14 mouse cellular contexts compared by ENCODE assay signal in genomic region chr11:118375006-118375405, GRCm38 (mm10). TPM values are rescaled to one million over a fixed set of nuclear protein-coding genes. Genes with fewer than 3 reads are reported as not detected.
A peak's percentile ranks its signal among the peaks of the same experiment; 100 is the strongest.
DNase-seq lines count a peak whose midpoint lies in the region; ATAC-seq and TF ChIP-seq lines count a peak whose summit lies in the region.
"Had no signal": no experiment of that assay in that cellular context is flagged by ENCODE, and none has a peak within 500 bp of the region (broad histone marks: within the 10 kb centered on the region; RNA-seq: fewer than 3 reads in every experiment).

No protein-coding gene starts in this region.

- DNase-seq in heart, adult 2 months = peak in 1 of 2 experiments; percentile 13
- no peak for DNase-seq in heart, postnatal 10 days
- peak; percentile 53 for DNase-seq in left cerebral cortex, postnatal 4 days
- DNase-seq in left cerebral cortex, adult 18-20 months (ENCODE audit: low spot score in 2 of 2) = no peak
- DNase-seq in urinary bladder, postnatal 10 days (ENCODE audit: low spot score) = peak; percentile 7
- DNase-seq in urinary bladder, adult 18-20 months (ENCODE audit: low spot score in 2 of 2) = no peak
- DNase-seq in thymus, adult 2 months = no peak
- DNase-seq: adrenal gland, adult 2 months; thymus, postnatal 25 days had no signal

- no peak for TF ChIP-seq EP300 in heart, adult 2 months (IDR thresholded peaks at IDR 0.05; ENCODE audit: insufficient read depth, low read depth, low read length)

- H3K4me3 ChIP-seq in heart, adult 2 months = no peak overlapping the region
- no peak overlapping the region for H3K4me3 ChIP-seq in thymus, adult 2 months (ENCODE audit: control insufficient read depth, insufficient read depth, low read length)
- H3K4me3 ChIP-seq: forebrain, embryonic 13.5 days; liver, embryonic 15.5 days had no signal

- TF ChIP-seq CTCF in heart, adult 2 months (IDR thresholded peaks at IDR 0.05) = 0 out of 2 replicates have a peak, but pooled peaks have one; percentile 7
- no peak for TF ChIP-seq CTCF in thymus, adult 2 months (IDR thresholded peaks at IDR 0.05; ENCODE audit: borderline replicate concordance, control insufficient read depth, extremely low read depth, insufficient read depth, low read length, poor library complexity)

- no peak overlapping the region for H3K9ac ChIP-seq in heart, adult 2 months (ENCODE audit: low read depth, low read length)
- H3K9ac ChIP-seq: forebrain, embryonic 13.5 days; liver, embryonic 15.5 days had no signal

- intact Hi-C loops in heart, adult 2 months (cut with DNase I) = no loop called here
- intact Hi-C loops in heart, postnatal 10 days (cut with DNase I) = loop anchor here (10.0 kb wide), 1 partner anchor 290 kb away; no protein-coding TSS in a partner anchor
- intact Hi-C loops in left cerebral cortex, postnatal 4 days (cut with DNase I) = loop anchor here (10.0 kb wide), 1 partner anchor 300 kb away; no protein-coding TSS in a partner anchor

- no peaks in the 10 kb centered on the region for H3K27me3 ChIP-seq in heart, adult 2 months (ENCODE audit: control insufficient read depth, insufficient read depth, low read length)
- H3K27me3 ChIP-seq in thymus, adult 2 months (ENCODE audit: control insufficient read depth, insufficient read depth, low read length) = no peaks in the 10 kb centered on the region
- H3K27me3 ChIP-seq: forebrain, embryonic 13.5 days; liver, embryonic 15.5 days; Patski had no signal

- H3K36me3 ChIP-seq in heart, adult 2 months (ENCODE audit: control insufficient read depth, insufficient read depth, low read length) = no peaks in the 10 kb centered on the region
- H3K36me3 ChIP-seq in thymus, adult 2 months (ENCODE audit: control insufficient read depth, insufficient read depth, low read length) = no peaks in the 10 kb centered on the region
- H3K36me3 ChIP-seq: liver, embryonic 15.5 days had no signal

- no peak overlapping the region for H3K27ac ChIP-seq in heart, adult 2 months
- H3K27ac ChIP-seq in thymus, adult 2 months (ENCODE audit: control insufficient read depth, insufficient read depth, low read length) = no peak overlapping the region
- H3K27ac ChIP-seq: forebrain, embryonic 13.5 days; liver, embryonic 15.5 days had no signal

- TF ChIP-seq POLR2A in heart, adult 2 months (IDR thresholded peaks at IDR 0.05; ENCODE audit: insufficient read depth, low read depth, low read length) = no peak
- TF ChIP-seq POLR2A in thymus, adult 2 months (IDR thresholded peaks at IDR 0.05; ENCODE audit: control insufficient read depth, extremely low read depth, insufficient read depth, low read length, poor library complexity) = no peak

- ATAC-seq in CD4-positive, CD25-positive, alpha-beta regulatory T cell, adult 4 months = no peak
- ATAC-seq: forebrain, embryonic 13.5 days; Patski had no signal

- no peaks in the 10 kb centered on the region for H3K79me2 ChIP-seq in heart, adult 2 months (replicated peaks; ENCODE audit: control insufficient read depth, insufficient read depth, low read length)

- peaks cover 1% of the 10 kb centered on the region; the same call in 1 of the 2 replicates for H3K4me1 ChIP-seq in heart, adult 2 months (ENCODE audit: control insufficient read depth, insufficient read depth, low read length)
- H3K4me1 ChIP-seq in thymus, adult 2 months (replicated peaks; ENCODE audit: control insufficient read depth, insufficient read depth, low read length) = no peaks in the 10 kb centered on the region
- H3K4me1 ChIP-seq: liver, embryonic 15.5 days had no signal

RNA-seq across cellular contexts. Expression of gene Timp2, which starts 19.5 kb away (rescaled TPM):
- 100 to 1,000 TPM in 1 of 2 experiments, 10 to 100 TPM in 1; 99.2 to 109 TPM for total RNA-seq in heart, adult 2 months (2021)
- polyA plus RNA-seq in heart, adult 2 months (2012; rRNA removed) = 98.9 and 121 TPM in 2 replicates
- 100 to 1,000 TPM; 199 to 211 TPM for total RNA-seq in heart, postnatal 10 days (2021)
- total RNA-seq in left cerebral cortex, postnatal 4 days (2021) = 100 to 1,000 TPM; 273 to 295 TPM
- 100 to 1,000 TPM; 232 to 261 TPM for total RNA-seq in left cerebral cortex, adult 18-20 months (2021)
- polyA plus RNA-seq in thymus, adult 2 months (2012; rRNA removed) = 72.6 and 78.8 TPM in 2 replicates
- 10 to 100 TPM in 1 of 2 experiments, 1 to 10 TPM in 1; 9.5 to 10.5 TPM for polyA plus RNA-seq in CD4-positive, CD25-positive, alpha-beta regulatory T cell, adult 4 months (2017; shearing (Covaris generic))

RNA-seq across cellular contexts. Expression of gene Lgals3bp, which starts 26.9 kb away (rescaled TPM):
- 10 to 100 TPM; 20.2 to 28.6 TPM for total RNA-seq in heart, adult 2 months (2021)
- polyA plus RNA-seq in heart, adult 2 months (2012; rRNA removed) = 112 and 121 TPM in 2 replicates
- 10 to 100 TPM; 31.3 to 31.7 TPM for total RNA-seq in heart, postnatal 10 days (2021)
- total RNA-seq in left cerebral cortex, postnatal 4 days (2021) = 1 to 10 TPM; 5.0 to 6.2 TPM
- total RNA-seq in left cerebral cortex, adult 18-20 months (2021) = 10 to 100 TPM; 21.7 to 21.9 TPM
- 450 and 565 TPM in 2 replicates for polyA plus RNA-seq in thymus, adult 2 months (2012; rRNA removed)
- polyA plus RNA-seq in CD4-positive, CD25-positive, alpha-beta regulatory T cell, adult 4 months (2017; shearing (Covaris generic)) = 100 to 1,000 TPM in 1 of 2 experiments, 10 to 100 TPM in 1; 93.7 to 163 TPM

RNA-seq across cellular contexts. Expression of gene Cep295nl, which starts 32.7 kb away (rescaled TPM):
- total RNA-seq in heart, adult 2 months (2021) = under 1 TPM; 0.32 to 0.65 TPM
- polyA plus RNA-seq in heart, adult 2 months (2012; rRNA removed) = 0.15 and 0.18 TPM in 2 replicates
- total RNA-seq in heart, postnatal 10 days (2021) = 1 to 10 TPM; 1.4 to 2.0 TPM
- 1 to 10 TPM; 2.8 to 3.9 TPM for total RNA-seq in left cerebral cortex, postnatal 4 days (2021)
- total RNA-seq in left cerebral cortex, adult 18-20 months (2021) = 1 to 10 TPM in 1 of 2 experiments, under 1 TPM in 1; 0.82 to 1.3 TPM
- 0.26 and 0.32 TPM in 2 replicates for polyA plus RNA-seq in thymus, adult 2 months (2012; rRNA removed)
- under 1 TPM; 0.32 to 0.52 TPM for polyA plus RNA-seq in CD4-positive, CD25-positive, alpha-beta regulatory T cell, adult 4 months (2017; shearing (Covaris generic))
- polyA plus RNA-seq: adrenal gland, adult 2 months; liver, embryonic 15.5 days had no signal

RNA-seq across cellular contexts. Expression of gene Cant1, which starts 43.9 kb away (rescaled TPM):
- 10 to 100 TPM; 17.7 to 18.2 TPM for total RNA-seq in heart, adult 2 months (2021)
- 21.6 and 23.4 TPM in 2 replicates for polyA plus RNA-seq in heart, adult 2 months (2012; rRNA removed)
- 10 to 100 TPM; 20.4 to 22.0 TPM for total RNA-seq in heart, postnatal 10 days (2021)
- 10 to 100 TPM; 39.7 to 42.3 TPM for total RNA-seq in left cerebral cortex, postnatal 4 days (2021)
- 10 to 100 TPM; 38.7 to 40.4 TPM for total RNA-seq in left cerebral cortex, adult 18-20 months (2021)
- 100 and 105 TPM in 2 replicates for polyA plus RNA-seq in thymus, adult 2 months (2012; rRNA removed)
- polyA plus RNA-seq in CD4-positive, CD25-positive, alpha-beta regulatory T cell, adult 4 months (2017; shearing (Covaris generic)) = 10 to 100 TPM; 12.9 to 13.6 TPM

RNA-seq across cellular contexts. Expression of gene C1qtnf1, which starts 53.0 kb away (rescaled TPM):
- total RNA-seq in heart, adult 2 months (2021) = 10 to 100 TPM; 15.2 to 16.0 TPM
- 15.3 and 20.1 TPM in 2 replicates for polyA plus RNA-seq in heart, adult 2 months (2012; rRNA removed)
- 10 to 100 TPM; 38.0 to 38.4 TPM for total RNA-seq in heart, postnatal 10 days (2021)
- total RNA-seq in left cerebral cortex, postnatal 4 days (2021) = 1 to 10 TPM; 7.2 to 7.4 TPM
- 1 to 10 TPM; 4.3 to 4.6 TPM for total RNA-seq in left cerebral cortex, adult 18-20 months (2021)
- 8.4 and 10.6 TPM in 2 replicates for polyA plus RNA-seq in thymus, adult 2 months (2012; rRNA removed)
- polyA plus RNA-seq in CD4-positive, CD25-positive, alpha-beta regulatory T cell, adult 4 months (2017; shearing (Covaris generic)) = not detected
- total RNA-seq: megakaryocyte, adult 5-6 weeks had no signal

Comparison
In these comparisons a context has a peak if more than half of its experiments do, and no peak if none do; other contexts are left out.
1. DNase-seq: peak in left cerebral cortex, postnatal 4 days (single experiment) and urinary bladder, postnatal 10 days (single experiment); none in heart, postnatal 10 days (0 of 2), left cerebral cortex, adult 18-20 months (0 of 2), urinary bladder, adult 18-20 months (0 of 2) and thymus, adult 2 months (single experiment).